Mouse (Mus musculus) liver, embryonic 14.5 days (tissue): ENCODE data around the gene 0610037L13Rik. TPM values are rescaled to one million over a fixed set of nuclear protein-coding genes. Genes with fewer than 3 reads are reported as not detected.

Experiments used
- ATAC-seq: fragments of 200-750 bp; cut with Nextera tagmentation; 2 replicates; pipeline ENCODE4 v1.8.0; 2017; ENCODE audit warnings: moderate number of reproducible peaks, mild to moderate bottlenecking, moderate library complexity; ENCODE audit not compliant: insufficient read depth
- DNase-seq, 3 experiments: peaks; one replicate each; pipeline ENCODE4 v3.0.0-alpha.2; 2012 to 2013; ENCODE audit warnings: low read depth in 3 of 3, low spot score in 3 of 3
- H3K27ac ChIP-seq: fragments of 300-500 bp; sonication (generic); 2 replicates; pipeline ENCODE4 v1.5.1; 2014; ENCODE audit warnings: moderate library complexity, mild to moderate bottlenecking, control low read depth, inconsistent platforms
- H3K27me3 ChIP-seq: fragments of 300-500 bp; sonication (generic); 2 replicates; pipeline ENCODE4 v1.6.1; 2014; ENCODE audit warnings: mild to moderate bottlenecking, low read length, moderate library complexity; ENCODE audit not compliant: control insufficient read depth, insufficient read depth
- H3K36me3 ChIP-seq: fragments of 300-500 bp; sonication (generic); replicated peaks from 2 replicates; pipeline ENCODE4 v1.6.1; 2014; ENCODE audit warnings: low read depth; ENCODE audit not compliant: control insufficient read depth, insufficient read depth
- H3K4me1 ChIP-seq, 2 experiments: fragments of 200-500 bp in 1 of 2; fragments of 300-500 bp in 1 of 2; sonication (generic) in 1 of 2; replicated peaks; 2 replicates each; pipeline ENCODE4 v1.6.1; 2012 to 2014; ENCODE audit warnings: antibody characterized with exemption in 1 of 2, inconsistent platforms in 1 of 2, low read length in 1 of 2; ENCODE audit not compliant: control insufficient read depth in 2 of 2, insufficient read depth in 2 of 2
- H3K4me2 ChIP-seq: fragments of 300-500 bp; sonication (generic); 2 replicates; pipeline ENCODE4 v1.6.1; 2014; ENCODE audit warnings: low read depth, mild to moderate bottlenecking, control low read depth, moderate library complexity
- H3K4me3 ChIP-seq, 2 experiments: fragments of 200-500 bp in 1 of 2; fragments of 300-500 bp in 1 of 2; sonication (generic) in 1 of 2; 2 replicates each; pipeline ENCODE4 v1.5.1; 2012 to 2014; ENCODE audit warnings: low read depth in 2 of 2, low read length in 2 of 2, mild to moderate bottlenecking in 2 of 2, control low read depth in 1 of 2, inconsistent platforms in 1 of 2, moderate library complexity in 1 of 2; ENCODE audit not compliant: insufficient read depth in 1 of 2
- H3K9ac ChIP-seq: fragments of 300-500 bp; sonication (generic); replicated peaks from 2 replicates; pipeline ENCODE4 v1.6.1; 2014; ENCODE audit warnings: mild to moderate bottlenecking, control low read depth, moderate library complexity
- H3K9me3 ChIP-seq: fragments of 300-500 bp; sonication (generic); 2 replicates; pipeline ENCODE4 v1.6.1; 2016; ENCODE audit warnings: low read length, mixed read lengths; ENCODE audit not compliant: control insufficient read depth
- CTCF ChIP-seq: IDR thresholded peaks from 2 replicates; pipeline ENCODE4 v1.5.1; 2016; ENCODE audit warnings: antibody characterized with exemption, low read depth, control low read depth
- EP300 ChIP-seq: IDR thresholded peaks from 2 replicates; pipeline ENCODE4 v1.6.1; 2016; ENCODE audit warnings: antibody characterized with exemption, low read depth
- WGBS: fragments of 180-500 bp; shearing (Covaris S2); extraction: QIAGEN DNeasy Blood & Tissue Kit; methylation state at CpG from one replicate; pipeline ENCODE4 v1.1.7; 2014; ENCODE audit not compliant: insufficient replicate concordance; 5-methylcytosine and 5-hydroxymethylcytosine counted together
- polyA plus RNA-seq, 2 experiments: library from polyadenylated mRNA; depleted of rRNA in 1 of 2; stranded (reverse) in 1 of 2; unstranded in 1 of 2; fragments of >200 nt; fragmentation: Nextera tagmentation in 1 of 2; extraction: Ambion mirVana in 1 of 2; gene quantifications; 2 replicates each; pipeline versions ENCODE4 v1.2.1 to v1.2.3; 2012 to 2014

Gene 0610037L13Rik
- polyA plus RNA-seq, 2 experiments: 30.5 to 39.4 TPM

GRCm38 (mm10) chr4:107923145-107923802 lies 33.7 kb downstream of the 0610037L13Rik start, which contains the start of gene Cpt2:
Gene Cpt2, minus strand, starts transcription at chr4:107923610.
- no peaks in the 10 kb centered on the region for H3K9me3 ChIP-seq
- peak within 1 kb of the TSS; percentile 64 for H3K27ac ChIP-seq
- peak within 1 kb of the TSS; percentile 67 to 76 for H3K4me3 ChIP-seq
- peak within 1 kb of the TSS; percentile 75 for H3K9ac ChIP-seq
- no peaks in the 10 kb centered on the region for H3K36me3 ChIP-seq
- peak; percentile 90 for ATAC-seq
- no peaks in the 10 kb centered on the region for H3K27me3 ChIP-seq
- DNase-seq: peak; percentile 93 to 95 (median 93)
- WGBS: 1% methylated on average over 38 of the region's 38 CpGs
- peak within 1 kb of the TSS; percentile 76 for H3K4me2 ChIP-seq
- TF ChIP-seq EP300 (no peak), CTCF (peak; percentile 47)
- peaks cover 31 to 35% of the 10 kb centered on the region in 2 experiments for H3K4me1 ChIP-seq

DNA sequence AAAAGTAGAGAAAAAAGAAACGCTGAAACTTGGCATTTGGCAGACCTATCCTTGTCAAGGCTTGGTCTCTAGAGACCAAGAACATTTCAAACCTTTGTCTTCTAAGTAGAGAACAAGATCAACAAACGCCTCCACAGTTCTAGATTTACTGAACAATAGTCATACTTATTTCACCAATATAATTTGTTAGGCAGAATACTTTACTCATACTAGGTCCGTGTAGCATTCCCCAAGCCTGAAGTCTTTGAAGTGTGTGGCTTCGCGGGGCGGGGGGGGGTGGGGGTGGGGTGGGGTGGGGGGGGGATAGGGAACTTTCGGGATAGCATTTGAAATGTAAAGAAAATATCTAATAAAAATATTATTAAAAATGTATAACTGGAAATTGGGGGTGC lies 34.2 kb downstream of the 0610037L13Rik start:
- ATAC-seq: no peak
- Histone ChIP-seq H3K9ac (peak overlapping the region; percentile 35), H3K9me3 (no peaks in the 10 kb centered on the region), H3K27me3 (no peaks in the 10 kb centered on the region), H3K36me3 (no peaks in the 10 kb centered on the region), H3K4me1 (peaks cover 37 to 40% of the 10 kb centered on the region in 2 experiments), H3K27ac (peak overlapping the region; percentile 59), H3K4me2 (peak overlapping the region; percentile 76), H3K4me3 (peak overlapping the region in 1 of 2 experiments; percentile 76; a peak in 3 of 4 replicates)
- TF ChIP-seq EP300: no peak
- TF ChIP-seq CTCF: no peak
- no peak for DNase-seq
- WGBS: 38% methylated on average over 7 of the region's 7 CpGs

DNA sequence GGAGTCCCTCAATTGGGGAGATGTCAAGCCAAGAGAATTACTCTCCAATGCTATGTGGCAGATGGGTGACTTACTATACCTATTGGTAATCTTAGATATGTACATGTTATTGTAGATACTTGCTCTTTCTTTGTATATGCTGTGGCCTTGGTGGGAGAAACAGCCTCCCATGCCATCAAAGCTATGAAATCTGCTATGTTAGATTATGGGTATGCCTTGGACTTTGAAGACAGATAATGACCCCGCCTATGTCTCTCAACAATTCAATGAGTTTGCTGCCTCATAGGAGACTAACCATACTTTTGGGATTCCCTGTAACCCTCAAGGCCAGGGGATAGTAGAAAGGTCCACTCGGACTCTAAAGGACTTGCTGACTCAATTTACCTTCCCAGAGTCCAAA lies 38.7 kb downstream of the 0610037L13Rik start:
- 31% methylated on average over 2 of the region's 2 CpGs for WGBS
- ATAC-seq (peak; percentile 29; the same call in 1 of the 2 replicates), DNase-seq (peak in 1 of 3 experiments; percentile 35)
- Histone ChIP-seq H3K9me3 (no peaks in the 10 kb centered on the region), H3K36me3 (no peaks in the 10 kb centered on the region), H3K4me2 (no peak overlapping the region; the same call in 1 of the 2 replicates), H3K27me3 (no peaks in the 10 kb centered on the region), H3K9ac (no peak overlapping the region), H3K4me3 (no peak overlapping the region), H3K4me1 (peaks cover 12 to 14% of the 10 kb centered on the region in 2 experiments), H3K27ac (no peak overlapping the region)
- TF ChIP-seq EP300: no peak; the same call in none of the 2 replicates
- no peak for TF ChIP-seq CTCF

- WGBS: 61% methylated on average over 2 of the region's 2 CpGs
- H3K4me3 ChIP-seq: no peak overlapping the region
- H3K27ac ChIP-seq: no peak overlapping the region
- no peaks in the 10 kb centered on the region for H3K27me3 ChIP-seq
- no peak overlapping the region for H3K9ac ChIP-seq
- no peak for ATAC-seq
- no peaks in the 10 kb centered on the region for H3K9me3 ChIP-seq
- H3K36me3 ChIP-seq: no peaks in the 10 kb centered on the region
- H3K4me1 ChIP-seq: peaks cover 12 to 16% of the 10 kb centered on the region in 2 experiments
- DNase-seq: no peak
- TF ChIP-seq CTCF: no peak
- TF ChIP-seq EP300: no peak
- H3K4me2 ChIP-seq: no peak overlapping the region; the same call in 1 of the 2 replicates
Observed at GRCm38 (mm10) chr4:107928726-107929125, 39.1 kb downstream of the 0610037L13Rik start.

GRCm38 (mm10) chr4:107931453-107931852 lies 41.8 kb downstream of the 0610037L13Rik start:
- Histone ChIP-seq H3K27ac (no peak overlapping the region), H3K4me1 (peaks cover 12 to 16% of the 10 kb centered on the region in 2 experiments), H3K9me3 (no peaks in the 10 kb centered on the region), H3K4me2 (no peak overlapping the region), H3K27me3 (no peaks in the 10 kb centered on the region), H3K9ac (no peak overlapping the region), H3K4me3 (no peak overlapping the region), H3K36me3 (no peaks in the 10 kb centered on the region)
- ATAC-seq (no peak), DNase-seq (no peak)
- WGBS: 64% methylated on average over 3 of the region's 3 CpGs
- TF ChIP-seq CTCF (no peak), EP300 (no peak)
